Mouse (Mus musculus): Measurements from ENCODE around the gene Dbil5. TPM values are rescaled to one million over a fixed set of nuclear protein-coding genes. Genes with fewer than 3 reads are reported as not detected.

Dbil5 gene
- polyA plus RNA-seq, 1 experiment = not detected

DNA sequence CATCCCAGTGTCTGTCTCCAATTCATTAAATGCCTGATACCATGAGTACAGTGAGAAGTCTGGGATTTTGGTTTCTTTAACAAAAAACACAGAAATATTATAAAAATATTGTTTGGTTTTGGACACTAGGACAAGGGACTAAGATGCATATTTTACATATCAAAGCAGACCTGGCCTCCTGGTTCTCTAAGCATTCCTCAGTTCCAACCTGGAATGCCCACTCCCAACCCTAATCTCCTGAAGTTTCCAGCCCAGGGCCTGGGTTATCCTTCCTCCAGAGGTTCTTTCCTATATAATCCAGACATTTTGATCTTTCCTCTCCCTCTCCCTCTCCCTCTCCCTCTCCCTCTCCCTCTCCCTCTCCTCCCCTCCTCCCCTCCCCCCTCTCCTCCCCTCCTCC, 7.6 kb downstream of the Dbil5 start:
- no peak overlapping the region for H3K4me3 ChIP-seq (ENCODE audit: extremely low read depth, insufficient read depth, insufficient read length)
- TF ChIP-seq CTCF (IDR thresholded peaks at IDR 0.05; ENCODE audit: extremely low read depth, insufficient read depth, insufficient read length, insufficient replicate concordance) (no peak), POLR2A (IDR thresholded peaks at IDR 0.05; ENCODE audit: low read depth, low read length) (no peak)
- peaks cover 9% of the 10 kb centered on the region for H3K36me3 ChIP-seq (ENCODE audit: control insufficient read depth, insufficient read depth, low read length)
- H3K4me1 ChIP-seq (ENCODE audit: control insufficient read depth, insufficient read depth, insufficient read length) = no peaks in the 10 kb centered on the region
- no peak overlapping the region for H3K27ac ChIP-seq (ENCODE audit: insufficient read depth, low read length)
- H3K27me3 ChIP-seq (ENCODE audit: control insufficient read depth, insufficient read depth, low read length) = no peaks in the 10 kb centered on the region
- no peak for DNase-seq (ENCODE audit: low read depth in 1 of 2, low spot score in 2 of 2)

- Histone ChIP-seq H3K36me3 (ENCODE audit: control insufficient read depth, insufficient read depth, low read length) (peaks cover 29% of the 10 kb centered on the region), H3K27me3 (ENCODE audit: control insufficient read depth, insufficient read depth, low read length) (no peaks in the 10 kb centered on the region), H3K27ac (ENCODE audit: insufficient read depth, low read length) (no peak overlapping the region), H3K4me1 (ENCODE audit: control insufficient read depth, insufficient read depth, insufficient read length) (no peaks in the 10 kb centered on the region), H3K4me3 (ENCODE audit: extremely low read depth, insufficient read depth, insufficient read length) (no peak overlapping the region)
- 91% methylated on average over 3 of the region's 3 CpGs for WGBS
- TF ChIP-seq CTCF (IDR thresholded peaks at IDR 0.05; ENCODE audit: extremely low read depth, insufficient read depth, insufficient read length, insufficient replicate concordance) (no peak), POLR2A (IDR thresholded peaks at IDR 0.05; ENCODE audit: low read depth, low read length) (no peak)
- DNase-seq (ENCODE audit: low read depth in 1 of 2, low spot score in 2 of 2) = no peak
These were observed 18.7 kb downstream of the Dbil5 start for GRCm38 (mm10) chr11:76236136-76236535.

- no peak for DNase-seq (ENCODE audit: low read depth in 1 of 2, low spot score in 2 of 2)
- H3K27me3 ChIP-seq (ENCODE audit: control insufficient read depth, insufficient read depth, low read length) = no peaks in the 10 kb centered on the region
- H3K4me1 ChIP-seq (ENCODE audit: control insufficient read depth, insufficient read depth, insufficient read length) = peaks cover 3% of the 10 kb centered on the region; the same call in 1 of the 2 replicates
- H3K27ac ChIP-seq (ENCODE audit: insufficient read depth, low read length) = no peak overlapping the region
- H3K36me3 ChIP-seq (ENCODE audit: control insufficient read depth, insufficient read depth, low read length) = peaks cover 12% of the 10 kb centered on the region
- no peak overlapping the region for H3K4me3 ChIP-seq (ENCODE audit: extremely low read depth, insufficient read depth, insufficient read length)
- TF ChIP-seq POLR2A (IDR thresholded peaks at IDR 0.05; ENCODE audit: low read depth, low read length) (no peak), CTCF (IDR thresholded peaks at IDR 0.05; ENCODE audit: extremely low read depth, insufficient read depth, insufficient read length, insufficient replicate concordance) (no peak)
- 94% methylated on average over 2 of the region's 2 CpGs for WGBS
These were observed 22.3 kb downstream of the Dbil5 start for GRCm38 (mm10) chr11:76239750-76240149.

DNA sequence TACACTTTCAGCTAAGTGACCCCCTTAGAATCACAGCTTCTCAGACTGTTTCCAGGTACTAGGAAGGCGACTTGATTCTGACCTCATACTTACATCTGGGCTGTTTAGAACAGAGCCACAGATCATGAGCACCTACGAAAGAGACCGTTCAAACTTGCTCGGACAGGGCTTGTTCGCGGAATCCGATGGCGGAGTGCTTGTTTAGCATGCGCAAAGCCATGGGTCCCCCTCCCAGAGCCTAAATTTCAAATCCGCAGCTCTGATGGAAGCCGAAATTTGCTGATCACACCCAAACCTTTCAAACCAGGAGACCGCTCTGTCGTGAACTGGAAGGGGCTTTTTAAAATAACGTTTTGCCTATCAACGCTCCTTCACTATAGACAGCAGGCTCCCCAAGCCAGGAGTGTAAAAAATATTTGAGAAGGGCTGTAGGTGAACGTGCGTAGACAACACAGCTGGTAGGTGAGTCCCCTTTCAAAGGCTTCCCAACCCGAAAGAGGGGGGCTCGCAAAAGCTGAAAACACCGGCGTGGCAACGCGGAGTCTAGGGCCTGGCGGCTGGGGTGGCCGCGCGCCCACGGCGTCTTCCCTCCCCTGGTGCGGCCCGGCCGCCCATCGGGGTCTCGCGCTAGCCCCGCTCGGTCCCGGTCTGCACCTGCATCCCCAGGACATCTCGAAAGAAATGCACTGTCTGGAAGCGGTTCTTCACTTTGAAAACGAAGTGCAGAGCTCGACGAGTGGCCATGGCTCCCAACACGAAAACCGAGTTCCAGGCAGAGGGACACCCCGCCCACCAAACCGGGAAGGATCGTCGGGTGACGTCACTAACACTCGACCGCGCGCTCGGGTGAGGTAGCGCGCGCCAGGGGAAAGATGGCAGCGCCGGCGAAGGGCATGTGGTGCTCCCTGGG, 25.7 kb downstream of the Dbil5 start, which contains the start of the genes Mrm3 and Glod4:
Mrm3 (plus strand) TSS at position 815 of the 910 bp plus-strand sequence.
Glod4 (minus strand) TSS at position 825 of the 910 bp plus-strand sequence.
- Histone ChIP-seq H3K36me3 (ENCODE audit: control insufficient read depth, insufficient read depth, low read length) (peaks cover 5% of the 10 kb centered on the region), H3K4me3 (ENCODE audit: extremely low read depth, insufficient read depth, insufficient read length) (peak within 1 kb of the TSS; percentile 79), H3K27ac (ENCODE audit: insufficient read depth, low read length) (no peak within 1 kb of the TSS), H3K4me1 (ENCODE audit: control insufficient read depth, insufficient read depth, insufficient read length) (peaks cover 3% of the 10 kb centered on the region; the same call in 1 of the 2 replicates), H3K27me3 (ENCODE audit: control insufficient read depth, insufficient read depth, low read length) (no peaks in the 10 kb centered on the region)
- TF ChIP-seq POLR2A (IDR thresholded peaks at IDR 0.05; ENCODE audit: low read depth, low read length) (peak; percentile 15; the same call in 1 of the 2 replicates), CTCF (IDR thresholded peaks at IDR 0.05; ENCODE audit: extremely low read depth, insufficient read depth, insufficient read length, insufficient replicate concordance) (no peak)
- 1% methylated on average over 61 of the region's 61 CpGs for WGBS
- peak; percentile 59 to 85 for DNase-seq (ENCODE audit: low read depth in 1 of 2, low spot score in 2 of 2)

- WGBS = 8% methylated on average over 34 of the region's 34 CpGs
- TF ChIP-seq CTCF (IDR thresholded peaks at IDR 0.05; ENCODE audit: extremely low read depth, insufficient read depth, insufficient read length, insufficient replicate concordance) (no peak), POLR2A (IDR thresholded peaks at IDR 0.05; ENCODE audit: low read depth, low read length) (no peak)
- DNase-seq (ENCODE audit: low read depth in 1 of 2, low spot score in 2 of 2) = no peak
These were observed 26.6 kb downstream of the Dbil5 start for GRCm38 (mm10) chr11:76243811-76244546.

GRCm38 (mm10) chr11:76246439-76246838, 29.0 kb downstream of the Dbil5 start:
- H3K27me3 ChIP-seq (ENCODE audit: control insufficient read depth, insufficient read depth, low read length) = no peaks in the 10 kb centered on the region
- H3K4me3 ChIP-seq (ENCODE audit: extremely low read depth, insufficient read depth, insufficient read length) = no peak overlapping the region
- TF ChIP-seq POLR2A (IDR thresholded peaks at IDR 0.05; ENCODE audit: low read depth, low read length) = no peak
- no peak for TF ChIP-seq CTCF (IDR thresholded peaks at IDR 0.05; ENCODE audit: extremely low read depth, insufficient read depth, insufficient read length, insufficient replicate concordance)
- DNase-seq (ENCODE audit: low read depth in 1 of 2, low spot score in 2 of 2) = no peak
- H3K36me3 ChIP-seq (ENCODE audit: control insufficient read depth, insufficient read depth, low read length) = peaks cover 6% of the 10 kb centered on the region
- no peak overlapping the region for H3K27ac ChIP-seq (ENCODE audit: insufficient read depth, low read length)
- H3K4me1 ChIP-seq (ENCODE audit: control insufficient read depth, insufficient read depth, insufficient read length) = peaks cover 3% of the 10 kb centered on the region; the same call in 1 of the 2 replicates

More at GRCm38 (mm10) chr11:76243811-76244546, 26.6 kb downstream of the Dbil5 start:
- peaks cover 8% of the 10 kb centered on the region for H3K36me3 ChIP-seq (ENCODE audit: control insufficient read depth, insufficient read depth, low read length)
- peak overlapping the region; percentile 79 for H3K4me3 ChIP-seq (ENCODE audit: extremely low read depth, insufficient read depth, insufficient read length)
- H3K4me1 ChIP-seq (ENCODE audit: control insufficient read depth, insufficient read depth, insufficient read length) = peaks cover 3% of the 10 kb centered on the region; the same call in 1 of the 2 replicates
- no peaks in the 10 kb centered on the region for H3K27me3 ChIP-seq (ENCODE audit: control insufficient read depth, insufficient read depth, low read length)
- H3K27ac ChIP-seq (ENCODE audit: insufficient read depth, low read length) = no peak overlapping the region
